Mouse (Mus musculus) right cerebral cortex, postnatal 14 days (tissue): Measurements from ENCODE around the gene Mesp2.
"Not testable (repeated sequence)": the region's sequence is repeated elsewhere in the genome, so short reads cannot be mapped to it uniquely, and the experiment has no call there.

ENCODE experiments used
- DNase-seq: peaks from one replicate; pipeline ENCODE4 v3.0.0; 2022

The Mesp2 gene

DNA sequence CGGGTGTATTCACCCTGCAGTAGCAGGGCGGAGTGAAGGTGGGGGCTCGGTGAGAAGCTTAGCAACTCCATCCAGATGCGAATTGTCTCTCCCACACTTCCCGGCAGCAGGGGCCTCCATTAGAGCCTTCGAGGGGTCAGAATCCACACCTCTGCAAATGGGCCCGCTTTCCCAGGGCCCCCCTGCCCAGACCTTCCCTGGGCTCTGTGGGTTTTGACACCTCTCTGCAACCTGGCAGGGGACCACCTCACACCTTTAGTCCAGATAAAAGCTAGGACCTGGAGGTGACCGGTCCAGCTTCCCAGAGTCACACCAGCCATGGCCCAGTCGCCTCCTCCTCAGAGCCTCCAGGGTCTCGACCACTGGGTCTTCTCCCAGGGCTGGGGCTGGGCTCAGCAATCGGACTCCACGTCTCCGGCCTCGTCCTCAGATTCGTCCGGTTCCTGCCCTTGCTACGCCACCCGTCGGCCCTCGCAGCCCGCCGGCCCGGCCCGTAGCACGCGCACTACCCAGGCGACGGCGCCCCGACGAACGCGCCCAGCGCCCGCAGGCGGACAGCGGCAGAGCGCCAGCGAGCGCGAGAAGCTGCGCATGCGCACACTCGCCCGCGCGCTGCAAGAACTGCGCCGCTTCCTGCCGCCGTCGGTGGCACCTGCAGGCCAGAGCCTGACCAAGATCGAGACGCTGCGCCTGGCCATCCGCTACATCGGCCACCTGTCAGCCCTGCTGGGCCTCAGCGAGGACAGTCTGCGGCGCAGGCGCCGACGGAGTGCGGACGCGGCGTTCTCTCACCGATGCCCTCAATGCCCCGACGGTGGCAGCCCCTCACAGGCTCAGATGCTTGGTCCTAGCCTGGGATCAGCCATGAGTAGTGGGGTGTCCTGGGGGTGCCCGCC lies at the start of gene Mesp2:
Gene Mesp2, plus strand, starts transcription at position 117 of the 896 bp plus-strand sequence.
- peak; percentile 78 for DNase-seq

DNA sequence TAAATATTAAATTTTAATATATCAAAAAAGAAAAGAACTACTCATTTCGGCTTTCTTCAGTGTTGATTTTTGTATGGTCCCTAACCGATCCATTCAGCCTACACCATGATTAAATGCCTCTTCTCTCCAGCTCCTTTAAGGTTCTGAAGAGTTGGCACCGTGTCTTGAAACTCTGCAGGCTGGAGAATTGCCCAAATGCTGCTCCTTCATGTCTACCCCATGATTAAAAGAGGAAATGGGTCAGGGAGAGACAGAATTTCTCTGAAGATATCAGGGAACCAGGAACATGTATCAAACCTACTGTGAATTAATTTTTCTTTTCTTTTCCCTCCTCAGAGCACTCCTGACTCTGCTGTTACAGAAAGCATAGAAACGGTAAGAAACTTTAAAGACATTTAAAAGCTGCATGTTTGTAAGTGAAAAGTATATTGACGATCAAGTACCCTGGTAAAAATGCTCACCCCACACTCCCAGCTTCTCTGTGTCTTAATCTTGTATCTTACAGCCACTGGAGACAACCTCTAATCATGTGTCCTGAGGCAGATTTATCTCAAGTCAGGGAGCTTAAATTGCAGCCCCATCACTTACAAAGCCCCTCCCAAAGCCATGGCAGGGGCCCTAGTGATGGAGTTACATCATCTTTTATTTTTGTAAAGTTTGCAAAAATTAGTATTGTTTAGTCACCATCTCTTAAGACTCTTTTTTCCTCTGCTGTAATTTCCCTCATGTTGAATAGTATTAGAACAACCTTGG lies 49.2 kb upstream of the Mesp2 start:
- no peak for DNase-seq

DNA sequence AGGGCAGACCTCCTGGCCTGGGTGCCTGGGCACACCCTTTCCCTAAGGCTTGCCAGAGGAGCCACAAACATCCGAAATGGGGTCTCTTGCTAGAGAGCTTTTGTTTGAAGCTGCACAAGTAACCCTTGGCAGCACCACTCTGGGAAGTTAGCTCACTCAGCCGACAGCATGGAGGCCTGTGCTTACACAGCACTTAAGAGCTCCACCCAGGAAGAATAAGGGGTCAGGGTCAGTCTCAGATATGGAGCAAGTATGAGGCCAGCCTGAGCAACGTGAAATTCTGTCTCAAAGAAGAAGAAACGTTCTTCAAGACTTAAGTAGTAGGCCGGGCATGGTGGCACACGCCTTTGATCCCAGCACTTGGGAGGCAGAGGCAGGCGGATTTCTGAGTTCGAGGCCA lies 48.4 kb upstream of the Mesp2 start:
- no peak for DNase-seq

DNA sequence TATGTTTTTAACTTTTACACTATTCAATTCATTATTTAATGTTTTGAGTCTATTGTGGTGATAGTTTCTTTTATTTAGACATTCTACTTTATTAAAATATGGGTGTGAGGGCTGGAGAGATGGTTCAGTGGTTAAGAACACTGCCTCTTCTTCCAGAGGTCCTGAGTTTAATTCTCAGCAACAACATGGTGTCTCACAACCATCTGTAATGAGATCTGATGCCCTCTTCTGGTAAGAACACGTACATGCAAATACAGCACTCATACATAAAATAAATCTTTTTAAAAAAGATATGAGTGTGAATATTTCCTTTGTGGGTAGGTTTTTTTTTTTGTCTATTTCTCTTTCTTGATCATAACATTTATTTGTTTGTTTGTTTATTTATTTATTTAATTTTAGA lies 44.5 kb upstream of the Mesp2 start:
- no peak for DNase-seq

DNA sequence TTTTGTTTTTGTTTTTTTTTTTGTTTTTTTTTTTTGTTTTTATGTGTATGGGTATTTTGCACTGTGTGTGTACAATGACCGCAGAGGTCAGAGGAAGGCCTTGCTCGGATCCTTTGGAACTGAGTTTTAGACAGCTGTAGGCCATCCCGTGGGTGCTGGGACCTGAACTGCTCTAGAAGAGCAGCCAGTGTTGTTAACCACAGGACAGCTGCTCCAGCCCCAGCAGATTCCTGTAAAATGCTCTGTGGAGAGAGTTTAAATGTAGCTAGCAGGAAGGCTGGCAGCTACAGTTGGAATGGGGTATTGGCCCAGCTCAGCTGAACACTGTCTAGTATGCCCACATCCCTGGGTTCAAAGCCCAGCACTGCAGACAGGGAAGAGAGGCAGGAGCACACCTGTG lies 40.9 kb upstream of the Mesp2 start:
- no peak for DNase-seq

DNA sequence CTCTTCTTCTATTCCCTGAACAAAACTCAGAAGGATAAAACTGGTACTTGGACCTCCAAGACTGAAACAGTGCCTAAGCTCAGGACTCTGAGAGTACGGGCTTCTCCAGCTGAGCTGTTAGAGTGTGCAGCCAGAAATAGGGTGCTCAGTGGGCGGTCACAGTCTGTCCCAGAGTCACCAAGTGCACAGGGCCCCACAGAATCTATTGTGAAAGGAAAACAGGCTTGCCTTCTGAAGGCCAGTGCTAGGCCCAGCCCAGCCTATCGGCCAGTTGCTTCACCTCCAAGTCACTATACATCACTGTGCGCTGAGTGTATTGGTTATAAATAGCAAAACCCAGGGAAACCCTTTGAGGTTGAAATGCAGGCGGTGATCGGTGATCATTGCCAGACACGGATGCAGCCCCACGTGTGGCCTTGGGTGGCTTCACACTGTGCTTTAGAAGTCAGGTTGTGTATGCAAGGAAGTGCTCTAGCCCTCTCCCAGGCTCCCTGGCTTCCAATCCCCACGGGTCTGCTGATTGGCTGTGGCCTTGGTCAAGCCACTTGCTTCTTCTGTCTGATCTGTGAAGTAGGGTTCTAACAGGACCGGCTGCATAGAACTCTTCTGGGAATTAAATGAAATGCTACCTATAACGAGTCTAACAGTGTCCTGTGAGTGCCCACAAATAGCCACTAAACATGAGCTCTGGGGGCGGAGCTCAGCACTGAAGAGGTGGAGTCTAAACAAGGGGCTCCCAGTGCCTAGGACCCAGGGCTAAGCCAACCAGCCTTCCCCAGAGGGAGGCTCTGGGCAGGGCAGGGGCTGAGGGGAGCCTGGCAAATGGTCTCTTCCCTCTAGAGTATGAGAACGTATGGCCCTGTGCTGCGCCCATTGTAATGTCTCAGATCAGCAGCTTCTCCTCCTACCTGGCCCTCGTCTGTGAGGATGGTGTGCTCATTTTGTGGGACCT lies 38.7 kb upstream of the Mesp2 start:
- no peak for DNase-seq

DNA sequence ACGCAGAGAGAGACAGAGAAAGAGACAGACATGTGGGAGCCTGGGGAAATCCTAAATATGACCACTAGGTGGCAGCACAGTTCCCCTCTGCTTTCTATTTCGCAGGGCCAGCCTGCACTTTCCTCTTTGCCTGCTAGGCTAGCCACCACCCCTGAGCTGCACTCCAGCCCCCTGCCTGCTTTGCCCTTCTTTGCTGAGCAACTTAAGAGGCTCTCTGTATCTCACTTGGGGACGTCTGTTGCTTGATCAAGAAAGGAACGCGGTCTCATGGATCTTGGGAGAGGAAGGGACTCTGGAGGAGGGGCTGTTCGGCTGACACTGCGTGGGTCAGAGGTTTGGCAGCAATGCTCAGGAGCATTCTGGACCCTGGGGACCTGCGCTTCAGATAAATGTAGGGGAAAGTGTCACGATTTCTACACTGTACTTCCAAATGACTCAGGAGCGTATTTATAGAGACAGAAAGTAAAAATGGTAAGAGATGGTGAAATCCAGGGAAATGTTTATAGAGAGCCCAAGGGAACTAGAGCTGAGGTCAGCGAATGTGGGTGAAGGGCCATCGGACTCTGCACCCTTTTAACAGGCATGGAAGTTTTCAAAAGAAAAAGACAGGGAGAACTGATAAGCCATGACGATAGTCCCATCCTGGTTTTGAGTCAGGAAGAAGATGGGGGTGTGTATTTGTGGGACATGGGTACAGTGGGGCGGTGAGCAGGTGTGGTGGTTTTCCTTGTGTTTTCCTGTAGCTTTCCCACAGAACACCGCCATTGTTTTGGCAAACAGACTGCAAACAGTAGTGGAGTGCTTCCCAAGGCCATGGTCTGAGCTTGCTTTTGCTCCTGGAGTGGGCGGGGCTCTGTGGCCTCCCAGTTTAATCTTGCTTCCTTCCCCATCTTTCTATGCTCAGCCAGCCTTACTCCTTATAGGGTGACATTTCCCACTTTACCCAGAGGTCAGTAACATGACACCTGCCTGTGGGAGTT lies 29.6 kb upstream of the Mesp2 start:
- peak; percentile 77 for DNase-seq

DNA sequence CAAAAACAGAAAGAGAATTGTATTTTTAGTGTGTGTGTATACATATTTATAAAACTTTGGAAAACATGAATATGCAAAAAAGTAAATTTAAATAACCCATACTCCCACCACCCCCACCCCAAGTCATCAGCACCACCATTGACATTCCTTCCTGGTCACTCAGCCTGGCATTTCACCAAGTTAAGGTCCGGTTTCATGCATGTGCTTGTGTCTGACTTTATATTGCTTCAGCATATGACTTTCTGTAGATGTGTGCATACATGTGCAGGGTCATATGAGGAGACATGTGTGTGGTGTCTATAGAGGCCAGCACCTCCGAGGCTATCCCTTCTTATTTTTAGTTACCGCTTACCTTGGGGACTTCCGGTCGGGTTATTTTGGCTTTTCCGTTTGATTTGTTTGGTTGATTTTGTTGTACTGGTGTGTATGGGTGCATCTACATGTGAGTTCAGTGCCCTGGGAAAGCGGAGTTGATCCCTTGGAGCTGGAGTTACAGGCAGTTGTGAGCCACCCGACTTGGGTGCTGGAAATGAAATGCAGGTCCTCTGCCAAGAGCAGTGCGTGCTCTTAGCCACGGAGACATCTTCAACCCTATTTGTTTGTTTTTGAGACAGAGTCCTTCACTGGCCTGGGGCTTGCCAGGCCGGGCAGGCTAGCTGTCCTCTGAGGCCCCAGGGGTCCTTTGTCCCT lies 28.6 kb upstream of the Mesp2 start:
- DNase-seq: no peak

DNA sequence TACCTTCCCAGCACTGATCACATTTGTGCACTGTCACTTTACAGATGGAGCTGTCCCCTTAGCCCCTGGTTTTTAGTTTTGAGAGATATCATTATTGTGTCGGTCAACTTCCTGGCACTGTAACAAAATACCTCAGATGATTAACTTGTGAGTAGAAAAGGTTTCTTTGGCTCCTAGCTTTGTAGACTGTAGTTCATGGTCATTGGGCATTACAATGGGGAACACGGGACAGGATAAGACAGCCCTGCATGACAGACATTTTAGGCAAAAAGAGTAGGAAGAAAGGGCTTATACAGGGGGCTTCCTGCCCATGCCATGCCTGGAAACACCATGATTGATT lies 28.0 kb upstream of the Mesp2 start:
- DNase-seq: no peak

DNA sequence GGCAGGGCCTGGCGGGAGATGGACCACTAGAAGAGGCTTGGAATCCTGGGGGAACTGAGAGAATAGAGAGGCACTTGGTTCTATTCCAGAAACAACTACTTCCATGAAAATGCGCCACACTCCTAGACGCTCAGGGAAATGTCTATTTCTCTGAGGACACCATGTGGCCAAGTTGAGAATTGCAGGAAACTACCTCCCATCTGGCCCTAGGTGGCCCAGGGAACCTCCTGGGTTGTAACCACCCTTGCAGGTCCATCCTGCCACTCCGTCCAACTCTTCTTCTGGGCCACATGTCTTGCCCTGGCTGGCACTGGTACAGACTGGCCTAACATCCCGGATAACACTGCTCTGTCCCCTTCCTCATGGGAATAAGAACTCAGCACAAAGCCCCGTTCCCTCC lies 24.2 kb upstream of the Mesp2 start:
- peak; percentile 66 for DNase-seq

DNA sequence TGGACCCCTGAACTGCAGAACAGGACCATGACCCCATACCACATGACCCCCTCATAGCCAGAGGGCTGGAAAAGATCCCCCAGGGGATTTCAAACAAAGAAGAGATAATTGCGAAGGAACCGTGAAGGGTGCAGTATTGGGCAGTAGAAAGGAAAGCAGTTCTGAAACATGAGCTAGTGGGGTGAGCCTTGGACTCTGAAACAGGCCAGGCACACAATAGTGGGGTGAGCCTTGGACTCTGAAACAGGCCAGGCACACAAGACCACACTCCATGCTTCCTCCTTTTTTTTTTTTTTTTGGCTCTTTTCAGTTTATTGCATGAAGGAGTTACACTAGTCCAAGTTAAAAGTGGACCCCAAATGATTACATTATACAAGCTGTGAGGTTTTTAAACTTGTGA lies 20.7 kb upstream of the Mesp2 start:
- not testable (repeated sequence) for DNase-seq

DNA sequence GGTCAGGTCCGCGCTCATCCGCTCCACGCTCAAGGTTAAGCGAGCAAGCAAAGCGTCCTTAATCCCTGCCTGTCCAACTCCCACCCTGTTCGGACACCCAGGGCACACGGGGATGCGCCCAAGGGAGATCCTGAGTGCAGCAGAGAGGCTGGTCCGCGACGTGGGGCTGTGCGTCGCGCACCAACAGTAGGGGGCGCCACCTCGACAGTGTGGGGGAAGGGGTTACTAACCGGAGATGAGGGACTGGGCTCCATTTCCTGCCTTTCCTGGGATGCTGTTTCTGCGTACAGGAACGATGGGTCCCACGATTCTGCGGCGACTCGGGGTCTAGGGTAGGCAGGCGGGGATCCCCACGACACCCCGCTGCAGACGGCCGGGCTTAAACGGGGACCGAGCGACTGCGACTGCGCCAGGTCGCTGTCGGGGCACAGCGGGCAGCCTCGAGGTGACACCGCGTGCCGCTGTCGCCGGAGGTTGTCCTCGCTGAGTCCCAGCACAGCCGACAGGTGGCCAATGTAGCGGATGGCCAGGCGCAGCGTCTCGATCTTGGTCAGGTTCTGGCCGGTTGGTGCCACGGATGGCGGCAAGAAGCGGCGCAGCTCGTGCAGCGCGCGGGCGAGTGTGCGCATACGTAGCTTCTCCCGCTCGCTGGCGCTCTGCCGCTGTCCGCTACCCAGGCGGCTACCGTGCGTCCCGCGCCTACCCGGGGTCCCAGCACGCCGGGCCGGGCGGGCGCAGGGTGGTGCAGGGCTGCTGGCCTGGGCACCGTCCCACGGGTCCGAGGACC lies 17.7 kb upstream of the Mesp2 start:
- DNase-seq: peak; percentile 45

DNA sequence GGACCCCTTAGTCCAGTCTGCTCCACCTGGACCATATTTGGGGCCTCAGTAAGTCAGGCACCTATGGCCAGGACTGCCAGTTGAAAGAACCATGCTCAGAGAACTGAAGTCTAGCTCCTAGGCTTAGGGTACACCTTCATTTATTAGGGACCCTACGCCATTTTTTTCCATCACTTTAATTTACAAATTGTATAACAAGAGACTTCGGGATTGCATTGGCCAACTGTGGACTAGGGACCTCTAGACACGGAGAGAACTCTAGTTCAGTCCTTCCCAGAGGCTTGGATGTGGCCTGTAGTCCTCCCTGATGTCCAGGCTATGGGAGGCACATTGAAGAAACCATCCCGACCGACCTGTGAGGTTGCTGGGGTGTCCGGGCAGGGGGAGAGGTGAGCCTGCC lies 16.8 kb upstream of the Mesp2 start, which contains the start of gene Mesp1:
Gene Mesp1, minus strand, starts transcription at position 101 of the 400 bp plus-strand sequence.
- no peak for DNase-seq

DNA sequence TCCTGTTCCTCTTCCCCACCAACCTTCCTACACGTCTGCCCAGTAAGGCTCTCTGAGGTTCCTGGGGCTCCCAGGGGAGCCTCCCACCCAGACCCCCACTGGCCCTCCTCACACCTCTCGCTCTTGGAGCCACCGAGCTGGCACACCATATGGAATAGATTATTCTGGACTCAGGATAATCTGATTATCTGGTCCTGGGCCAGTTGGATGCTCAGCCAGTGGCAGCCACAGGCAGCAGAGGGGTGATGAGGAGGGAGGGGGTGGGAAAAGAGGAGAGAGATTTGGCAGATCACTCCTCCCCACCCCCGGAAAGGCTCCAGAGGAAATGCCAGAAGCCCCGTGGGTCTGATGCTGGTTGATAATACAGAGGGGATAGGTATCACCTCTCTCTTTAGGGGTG lies 11.9 kb upstream of the Mesp2 start:
- no peak for DNase-seq

DNA sequence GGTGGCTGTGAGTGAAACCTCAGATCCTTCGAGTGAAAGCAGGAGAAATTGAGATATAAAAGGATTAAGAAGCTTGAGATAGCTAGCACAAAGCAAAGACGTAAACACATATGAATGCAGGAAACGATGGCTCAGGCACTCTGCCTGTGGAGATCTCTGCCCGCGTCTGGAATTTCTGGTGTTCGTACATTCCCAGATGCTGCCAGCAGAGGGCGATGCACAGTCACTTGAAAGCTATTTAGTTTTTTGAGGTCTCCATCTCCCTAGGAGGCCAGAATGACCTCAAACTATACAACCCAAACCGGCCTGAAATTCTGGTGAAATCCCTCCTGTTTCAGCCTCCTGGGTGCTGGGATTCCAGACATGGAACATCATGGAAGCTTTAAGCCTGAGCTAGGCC lies 11.5 kb upstream of the Mesp2 start:
- peak; percentile 77 for DNase-seq

DNA sequence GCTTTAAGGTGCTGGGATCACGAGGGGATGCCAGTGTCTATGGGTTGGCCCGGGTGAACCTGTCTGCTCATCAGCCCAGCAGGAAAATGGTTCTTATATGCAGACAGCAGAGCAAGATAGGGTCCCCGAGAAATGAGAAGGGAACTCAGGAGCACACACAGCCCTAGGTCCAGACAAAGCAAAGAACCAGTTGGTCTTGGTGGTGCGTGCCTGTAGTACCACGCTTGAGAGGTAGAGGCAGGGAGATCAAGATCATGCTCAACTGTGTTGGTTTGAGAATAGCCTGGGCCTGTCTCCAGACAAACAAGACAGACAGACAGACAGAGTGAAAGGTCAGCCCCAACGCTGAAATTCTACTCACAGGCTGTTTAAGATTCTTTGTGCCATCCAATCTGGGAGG lies 11.0 kb upstream of the Mesp2 start:
- DNase-seq: no peak

DNA sequence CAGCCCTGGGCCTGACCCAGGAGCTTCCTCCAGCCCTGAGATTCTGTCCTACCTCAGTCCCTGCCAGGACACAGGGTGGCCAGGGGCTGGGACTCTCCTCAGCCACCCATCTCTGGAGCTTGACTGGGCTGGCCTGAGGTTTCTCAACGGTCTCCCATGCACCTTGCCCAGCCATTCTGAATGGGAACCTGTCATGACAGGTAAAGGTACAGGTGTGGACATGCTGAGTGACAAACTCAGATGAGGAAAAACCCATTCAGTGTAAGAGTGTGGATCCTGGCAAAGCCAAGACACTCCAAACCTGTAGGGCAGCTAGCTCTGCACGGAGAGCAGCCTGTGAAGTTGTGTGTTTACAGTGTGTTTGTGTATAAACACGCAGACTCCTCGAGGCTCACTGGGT lies 10.2 kb upstream of the Mesp2 start:
- DNase-seq: no peak

DNA sequence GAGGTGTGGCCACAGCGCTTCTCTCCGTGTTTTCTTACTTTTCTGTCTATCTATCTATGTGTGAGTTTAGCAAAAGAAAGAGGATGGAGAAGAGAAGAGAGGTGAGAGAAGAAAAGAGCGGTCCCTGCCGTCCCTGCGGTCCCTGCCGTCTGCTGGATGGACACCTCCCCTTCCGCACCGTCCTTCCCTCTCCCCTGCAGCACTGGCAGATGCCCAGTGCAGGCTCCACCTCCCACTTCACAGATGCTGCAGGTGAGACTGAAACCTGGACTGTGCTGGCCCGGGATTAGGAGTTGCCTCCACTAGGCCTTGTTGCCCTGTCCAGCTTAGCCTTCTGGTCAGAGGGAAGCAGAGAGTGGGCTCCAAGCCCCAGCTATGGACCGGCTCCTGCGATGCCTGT lies 9.1 kb upstream of the Mesp2 start:
- DNase-seq: no peak

DNA sequence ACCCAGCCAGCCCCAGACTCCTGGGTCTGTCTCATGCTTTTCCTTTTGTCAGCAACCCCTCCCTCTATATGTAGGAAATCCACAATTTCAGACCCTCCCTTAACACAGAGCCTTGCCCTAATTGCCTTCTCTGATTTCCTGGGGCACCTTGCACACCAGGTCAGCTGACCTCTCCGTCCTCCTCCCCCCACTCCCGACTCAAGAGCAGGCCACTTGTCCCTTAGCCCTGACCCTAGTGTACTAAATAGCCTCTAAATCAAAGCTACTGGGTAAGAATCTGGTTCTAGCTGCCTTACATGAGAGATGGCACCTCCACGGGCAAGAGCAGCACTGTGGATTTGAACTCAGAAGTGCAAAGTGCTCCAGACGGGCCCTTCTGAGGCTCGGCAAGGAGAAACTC lies 8.5 kb upstream of the Mesp2 start:
- DNase-seq: no peak

DNA sequence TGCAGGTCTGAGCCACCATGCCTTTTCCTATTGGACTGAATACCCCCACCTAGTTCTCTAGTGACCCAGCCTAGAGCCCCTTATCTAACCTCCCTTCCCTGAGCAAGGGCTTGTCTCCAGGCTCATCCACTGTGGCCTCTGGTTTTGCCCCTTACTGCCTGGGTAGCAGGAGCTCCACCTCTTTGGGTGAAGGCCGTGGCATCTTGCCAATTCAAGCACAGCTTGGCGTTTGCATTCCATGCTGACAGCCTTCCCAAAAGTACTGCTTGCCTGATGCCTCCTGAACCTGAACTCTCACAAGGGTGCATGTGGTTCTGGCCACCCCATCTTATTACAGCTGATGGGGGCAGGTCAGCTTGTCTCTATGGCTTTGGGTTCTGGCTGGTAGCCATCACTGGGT lies 6.6 kb upstream of the Mesp2 start:
- no peak for DNase-seq
